Mouse (Mus musculus) heart, embryonic 11.5 days (tissue): ENCODE measurements around the gene BC035044. TPM values are rescaled to one million over a fixed set of nuclear protein-coding genes. Genes with fewer than 3 reads are reported as not detected.
"Not testable (repeated sequence)": the region's sequence is repeated elsewhere in the genome, so short reads cannot be mapped to it uniquely, and the experiment has no call there.

Experiments
- ATAC-seq: fragments of 200-750 bp; cut with Nextera tagmentation; replicated peaks from 2 replicates; pipeline ENCODE4 v1.8.0; 2017; ENCODE audit warnings: moderate library complexity; ENCODE audit not compliant: insufficient number of reproducible peaks, low FRiP score, low TSS enrichment
- H3K27ac ChIP-seq: fragments of 300-500 bp; sonication (generic); 2 replicates; pipeline ENCODE4 v1.5.1; 2014; ENCODE audit warnings: mild to moderate bottlenecking, low read depth, low read length
- H3K27me3 ChIP-seq: fragments of 300-500 bp; sonication (generic); 2 replicates; pipeline ENCODE4 v1.6.1; 2014; ENCODE audit warnings: mild to moderate bottlenecking, low read length, mixed read lengths; ENCODE audit not compliant: control insufficient read depth, insufficient read depth
- H3K36me3 ChIP-seq: fragments of 300-500 bp; sonication (generic); 2 replicates; pipeline ENCODE4 v1.6.1; 2014; ENCODE audit warnings: mild to moderate bottlenecking, low read length, moderate library complexity, mixed read lengths; ENCODE audit not compliant: control insufficient read depth, insufficient read depth
- H3K4me1 ChIP-seq: fragments of 300-500 bp; sonication (generic); 2 replicates; pipeline ENCODE4 v1.6.1; 2014; ENCODE audit warnings: low read length; ENCODE audit not compliant: control insufficient read depth, insufficient read depth
- H3K4me2 ChIP-seq: fragments of 300-500 bp; sonication (generic); 2 replicates; pipeline ENCODE4 v1.6.1; 2014; ENCODE audit warnings: mild to moderate bottlenecking, moderate library complexity
- H3K4me3 ChIP-seq: fragments of 300-500 bp; sonication (generic); 2 replicates; pipeline ENCODE4 v1.5.1; 2014; ENCODE audit warnings: low read depth, low read length
- H3K9ac ChIP-seq: fragments of 300-500 bp; sonication (generic); 2 replicates; pipeline ENCODE4 v1.6.1; 2014; ENCODE audit warnings: mild to moderate bottlenecking, low read depth, low read length, moderate library complexity
- H3K9me3 ChIP-seq: fragments of 300-500 bp; sonication (generic); replicated peaks from 2 replicates; pipeline ENCODE4 v1.6.1; 2016; ENCODE audit warnings: low read length; ENCODE audit not compliant: control insufficient read depth
- WGBS: fragments of 180-500 bp; shearing (Covaris S2); extraction: QIAGEN DNeasy Blood & Tissue Kit; methylation state at CpG from one replicate; pipeline ENCODE4 v1.1.7; 2014; ENCODE audit not compliant: insufficient replicate concordance; 5-methylcytosine and 5-hydroxymethylcytosine counted together
- polyA plus RNA-seq: library from polyadenylated mRNA; unstranded; fragments of >200 nt; fragmentation: Nextera tagmentation; extraction: Ambion mirVana; gene quantifications from 2 replicates; pipeline ENCODE4 v1.2.1, GENCODE M21; 2014

The BC035044 gene
- 0.69 and 0.73 TPM in 2 replicates for polyA plus RNA-seq

DNA sequence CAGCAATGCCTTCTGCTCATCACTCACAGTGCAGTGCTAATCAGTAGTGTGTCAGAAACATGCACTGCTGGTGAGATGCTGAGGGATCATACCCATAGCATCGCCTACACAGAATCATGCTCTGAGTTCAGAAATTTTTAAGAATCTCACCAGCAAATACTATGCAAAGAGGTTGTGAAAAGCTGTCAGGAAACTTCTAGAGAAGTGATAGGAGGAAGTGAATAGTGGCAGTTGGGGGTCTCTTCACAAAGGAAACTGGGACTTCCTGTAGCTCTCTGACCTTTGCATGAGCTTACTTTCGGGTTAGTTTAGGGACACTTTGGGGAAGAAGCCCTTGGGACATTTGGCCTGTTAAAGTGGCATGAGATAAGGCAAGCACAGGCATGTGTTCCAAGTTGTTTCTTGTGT lies at the start of gene BC035044:
Gene BC035044, minus strand, starts transcription at position 179 of the 408 bp plus-strand sequence.
- Histone ChIP-seq H3K4me2 (no peak within 1 kb of the TSS), H3K36me3 (no peaks in the 10 kb centered on the region), H3K27ac (no peak within 1 kb of the TSS), H3K9ac (no peak within 1 kb of the TSS), H3K4me3 (no peak within 1 kb of the TSS), H3K9me3 (no peaks in the 10 kb centered on the region), H3K27me3 (no peaks in the 10 kb centered on the region), H3K4me1 (no peaks in the 10 kb centered on the region)
- 52% methylated on average over 2 of the region's 2 CpGs for WGBS
- no peak for ATAC-seq

DNA sequence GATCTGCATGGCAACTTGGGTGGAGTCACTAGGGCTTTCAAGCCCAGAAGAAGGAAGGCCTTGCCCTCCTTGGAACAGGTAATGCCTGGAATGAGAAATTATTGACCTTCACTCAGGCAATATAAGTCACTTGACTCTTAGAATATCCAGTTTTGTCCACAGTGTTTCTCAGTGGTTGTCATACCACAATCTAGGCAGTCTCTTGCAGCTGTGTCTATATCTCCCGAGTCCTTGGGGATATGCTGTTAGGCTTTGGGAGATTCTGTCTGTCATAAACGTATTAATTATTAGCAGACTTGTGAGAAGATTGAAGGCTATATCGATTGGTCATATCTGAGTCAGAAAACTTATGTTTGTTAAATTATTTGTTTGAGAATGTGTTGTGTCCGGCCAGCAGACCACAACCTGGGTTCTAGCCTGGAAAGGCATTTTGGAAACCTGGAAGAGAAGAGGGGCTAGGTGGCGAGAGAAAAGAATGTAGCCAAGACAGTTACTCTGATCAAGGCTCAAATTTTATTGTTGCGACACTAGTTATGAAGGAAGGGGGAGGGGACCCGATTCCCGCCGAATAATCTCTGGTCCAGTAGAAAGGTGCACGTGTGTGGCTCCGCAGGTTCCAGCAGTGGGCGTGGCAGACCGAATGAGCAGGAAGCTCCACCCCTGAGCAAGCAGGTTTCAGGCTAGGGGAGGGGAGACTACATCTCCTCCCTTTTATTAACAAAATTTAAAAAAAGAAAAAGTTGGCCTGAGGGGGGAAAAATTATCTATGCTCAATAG lies 45.2 kb upstream of the BC035044 start:
- H3K4me2 ChIP-seq, H3K27me3 ChIP-seq, H3K4me1 ChIP-seq, H3K9me3 ChIP-seq, H3K27ac ChIP-seq, H3K4me3 ChIP-seq, ATAC-seq, H3K9ac ChIP-seq, H3K36me3 ChIP-seq: not testable (repeated sequence)
- 77% methylated on average over 4 of the region's 13 CpGs for WGBS

- not testable (repeated sequence) for H3K36me3 ChIP-seq, H3K27ac ChIP-seq, H3K27me3 ChIP-seq, H3K9ac ChIP-seq, H3K4me1 ChIP-seq, H3K4me2 ChIP-seq, H3K9me3 ChIP-seq, ATAC-seq, H3K4me3 ChIP-seq
- 81% methylated on average over 4 of the region's 4 CpGs for WGBS
These were observed 43.2 kb upstream of the BC035044 start, which contains the start of gene Clec2g for GRCm38 (mm10) chr6:128934081-128934480. Gene Clec2g, plus strand, starts transcription at chr6:128934381.

GRCm38 (mm10) chr6:128933050-128933449 lies 42.1 kb upstream of the BC035044 start:
- no peaks in the 10 kb centered on the region for H3K9me3 ChIP-seq
- WGBS, result 76% methylated on average over 2 of the region's 2 CpGs
- no peak for ATAC-seq
- H3K27ac ChIP-seq, result no peak overlapping the region
- no peaks in the 10 kb centered on the region for H3K27me3 ChIP-seq
- no peaks in the 10 kb centered on the region for H3K36me3 ChIP-seq
- no peak overlapping the region for H3K4me2 ChIP-seq
- no peak overlapping the region for H3K4me3 ChIP-seq
- no peaks in the 10 kb centered on the region for H3K4me1 ChIP-seq
- H3K9ac ChIP-seq, result no peak overlapping the region

DNA sequence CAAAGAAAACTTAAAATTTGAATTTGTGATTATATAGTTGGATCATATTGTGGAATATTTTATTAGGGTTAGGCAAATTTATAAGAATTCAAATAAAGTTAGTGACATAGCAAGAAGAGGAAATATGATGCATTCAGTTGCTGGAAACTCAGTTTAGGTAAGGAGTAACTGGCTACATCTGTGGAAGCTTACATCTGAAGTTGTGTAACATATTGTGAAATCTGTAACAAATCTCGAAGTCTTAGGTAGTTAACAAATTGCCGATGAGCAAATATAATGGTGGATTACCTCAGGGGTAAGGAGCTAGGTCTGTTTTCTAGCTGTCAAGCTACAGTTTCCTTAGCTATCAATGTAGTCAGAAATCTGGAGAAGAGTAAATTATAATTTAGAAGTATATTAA lies 26.4 kb upstream of the BC035044 start:
- 86% methylated on average over 2 of the region's 2 CpGs for WGBS
- Histone ChIP-seq H3K4me2 (no peak overlapping the region), H3K9ac (no peak overlapping the region), H3K27me3 (no peaks in the 10 kb centered on the region), H3K9me3 (no peaks in the 10 kb centered on the region), H3K36me3 (no peaks in the 10 kb centered on the region), H3K4me1 (no peaks in the 10 kb centered on the region), H3K27ac (no peak overlapping the region), H3K4me3 (no peak overlapping the region)
- ATAC-seq, result no peak

DNA sequence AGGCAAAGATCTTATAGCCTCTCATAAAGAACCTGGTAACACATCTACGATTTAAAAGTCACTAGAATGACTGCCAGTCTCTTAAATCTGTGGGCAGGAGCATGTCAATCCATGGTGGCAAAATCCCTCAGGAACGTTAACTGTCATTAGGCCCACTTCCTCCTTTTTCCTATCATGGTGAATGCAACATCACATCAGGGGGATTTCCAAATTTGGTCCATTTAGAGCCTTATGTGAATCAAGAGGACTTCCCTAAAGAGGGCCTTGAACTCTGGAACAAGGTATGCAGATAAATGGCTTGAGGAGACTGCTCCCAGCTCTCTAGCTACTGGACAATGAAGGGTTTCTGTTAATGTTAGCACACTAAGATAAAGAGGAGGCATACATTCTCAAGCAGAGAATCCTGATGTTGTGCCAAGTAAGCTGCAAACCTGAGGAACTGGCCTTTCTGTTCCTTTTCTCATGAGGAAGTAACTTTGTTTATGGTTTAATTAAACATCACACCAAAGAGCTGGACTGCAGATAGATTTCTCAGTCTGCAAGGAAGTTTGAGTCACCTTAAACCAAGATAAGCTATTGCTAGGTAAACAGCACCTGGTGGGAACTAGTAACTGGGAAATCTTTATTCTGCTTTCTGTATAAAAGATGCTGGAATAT lies 22.8 kb upstream of the BC035044 start:
- no peak overlapping the region for H3K27ac ChIP-seq
- H3K4me2 ChIP-seq, result no peak overlapping the region
- H3K9me3 ChIP-seq, result no peaks in the 10 kb centered on the region
- WGBS, result 69% methylated on average over 2 of the region's 2 CpGs
- no peak overlapping the region for H3K9ac ChIP-seq
- no peaks in the 10 kb centered on the region for H3K36me3 ChIP-seq
- H3K27me3 ChIP-seq, result no peaks in the 10 kb centered on the region
- H3K4me1 ChIP-seq, result no peaks in the 10 kb centered on the region
- ATAC-seq, result no peak
- H3K4me3 ChIP-seq, result no peak overlapping the region

DNA sequence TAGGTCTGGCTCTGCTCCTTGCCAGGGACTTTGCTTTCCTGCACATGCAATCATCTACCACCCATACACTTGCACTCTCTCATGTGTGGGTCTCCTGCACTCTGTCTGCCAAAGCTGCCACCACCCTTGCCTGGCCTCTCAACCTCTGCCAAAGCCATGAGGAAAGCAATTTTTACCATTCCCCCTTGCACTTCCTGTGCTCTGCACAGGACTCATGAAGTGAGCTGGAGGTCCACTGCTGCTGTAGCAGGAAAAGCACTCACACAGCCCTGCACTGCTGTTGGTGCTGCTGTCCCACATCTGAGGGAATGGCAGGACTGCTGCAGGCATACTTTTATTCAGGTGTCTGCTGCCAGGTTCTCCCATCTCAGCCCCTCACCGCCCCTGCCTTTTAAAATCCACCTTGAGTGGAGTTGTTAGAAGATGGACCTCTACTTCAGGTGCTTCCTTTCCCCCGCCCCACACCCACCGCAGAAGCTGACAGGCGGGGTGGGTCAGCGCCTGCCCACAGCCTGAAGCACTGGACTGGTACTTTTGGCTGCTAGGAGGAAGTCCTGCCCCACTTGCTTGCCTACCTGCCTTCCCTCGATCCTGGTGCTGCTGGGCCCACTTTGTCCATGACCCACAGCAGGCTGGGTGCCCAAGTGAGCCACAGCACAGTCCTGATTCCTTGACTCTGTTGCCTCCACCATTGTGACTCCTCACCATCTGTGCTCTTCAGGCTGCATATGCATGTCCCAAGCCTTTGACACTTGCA lies 10.0 kb upstream of the BC035044 start:
- H3K4me2 ChIP-seq, ATAC-seq, H3K27ac ChIP-seq, H3K4me3 ChIP-seq, H3K9me3 ChIP-seq, H3K27me3 ChIP-seq, H3K36me3 ChIP-seq, H3K9ac ChIP-seq, H3K4me1 ChIP-seq: not testable (repeated sequence)
- WGBS, result 82% methylated on average over 5 of the region's 6 CpGs

DNA sequence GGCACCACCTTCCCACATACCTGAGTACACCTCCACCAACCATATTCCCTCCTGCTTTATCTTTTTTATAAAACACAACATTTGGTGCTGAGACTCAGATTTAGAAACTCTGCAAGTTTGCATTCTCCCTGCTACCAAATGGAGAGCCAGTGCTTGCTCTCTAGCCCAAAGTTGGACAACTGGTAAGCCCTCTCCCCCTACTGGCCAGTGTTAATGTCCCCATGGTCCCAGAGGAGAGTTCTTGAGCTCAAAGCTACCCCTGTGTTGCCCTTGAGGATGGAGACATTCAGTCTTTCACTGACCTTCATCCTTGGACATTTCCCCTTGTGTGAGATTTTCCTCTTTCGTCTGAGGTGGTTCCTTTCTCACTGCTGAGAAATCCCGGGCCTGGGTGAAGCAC lies 9.1 kb upstream of the BC035044 start:
- no peak overlapping the region for H3K9ac ChIP-seq
- H3K4me3 ChIP-seq, result no peak overlapping the region
- H3K36me3 ChIP-seq, result no peaks in the 10 kb centered on the region
- no peak overlapping the region for H3K4me2 ChIP-seq
- no peaks in the 10 kb centered on the region for H3K27me3 ChIP-seq
- WGBS, result 59% methylated on average over 2 of the region's 2 CpGs
- H3K9me3 ChIP-seq, result no peaks in the 10 kb centered on the region
- H3K27ac ChIP-seq, result no peak overlapping the region
- no peaks in the 10 kb centered on the region for H3K4me1 ChIP-seq
- ATAC-seq, result no peak
